Mouse (Mus musculus) spleen, adult 2 months (tissue): ENCODE measurements around the gene Map3k7cl. TPM values are rescaled to one million over a fixed set of nuclear protein-coding genes. Genes with fewer than 3 reads are reported as not detected.
A peak's percentile ranks its signal among the peaks of the same experiment; 100 is the strongest.

Experiments
- DNase-seq, 2 experiments: peaks; one replicate each; pipeline versions ENCODE4 v3.0.0 to v3.0.0-alpha.2; 2012 to 2021; ENCODE audit warnings: low spot score in 2 of 2, low read depth in 1 of 2
- H3K27ac ChIP-seq: fragments of 200-500 bp; 2 replicates; pipeline ENCODE4 v1.5.1; 2012; ENCODE audit warnings: low read length, inconsistent platforms; ENCODE audit not compliant: insufficient read depth
- H3K27me3 ChIP-seq: fragments of 200-500 bp; 2 replicates; pipeline ENCODE4 v1.6.1; 2012; ENCODE audit warnings: mild to moderate bottlenecking, moderate library complexity, low read length, inconsistent platforms; ENCODE audit not compliant: control insufficient read depth, insufficient read depth
- H3K36me3 ChIP-seq: fragments of 200-500 bp; 2 replicates; pipeline ENCODE4 v1.6.1; 2012; ENCODE audit warnings: mild to moderate bottlenecking, low read length, inconsistent platforms; ENCODE audit not compliant: control insufficient read depth, insufficient read depth
- H3K4me1 ChIP-seq: fragments of 200-500 bp; 2 replicates; pipeline ENCODE4 v1.6.1; 2011; ENCODE audit warnings: inconsistent platforms; ENCODE audit not compliant: control insufficient read depth, insufficient read depth, insufficient read length
- H3K4me3 ChIP-seq: fragments of 200-500 bp; 2 replicates; pipeline ENCODE4 v1.5.1; 2011; ENCODE audit warnings: mild to moderate bottlenecking, inconsistent platforms; ENCODE audit not compliant: insufficient read depth, insufficient read length; ENCODE audit errors: extremely low read depth
- CTCF ChIP-seq: fragments of 200-500 bp; IDR thresholded peaks from 2 replicates; pipeline ENCODE4 v1.5.1; 2011; ENCODE audit warnings: mild to moderate bottlenecking, inconsistent platforms; ENCODE audit not compliant: insufficient read depth, insufficient read length, insufficient replicate concordance; ENCODE audit errors: extremely low read depth
- POLR2A ChIP-seq: fragments of 200-500 bp; IDR thresholded peaks from 2 replicates; pipeline ENCODE4 v1.6.1; 2011; ENCODE audit warnings: low read depth, low read length, inconsistent platforms
- WGBS: fragments of 180-500 bp; shearing (Covaris S2); methylation state at CpG from one replicate; pipeline ENCODE4 v1.1.7; 2018; 5-methylcytosine and 5-hydroxymethylcytosine counted together
- polyA plus RNA-seq: library from polyadenylated mRNA; depleted of rRNA; stranded (reverse); fragments of >200 nt; gene quantifications from 2 replicates; pipeline ENCODE4 v1.2.3, GENCODE M21; 2012

Gene Map3k7cl
- polyA plus RNA-seq, 1 experiment, result 0.78 TPM

DNA sequence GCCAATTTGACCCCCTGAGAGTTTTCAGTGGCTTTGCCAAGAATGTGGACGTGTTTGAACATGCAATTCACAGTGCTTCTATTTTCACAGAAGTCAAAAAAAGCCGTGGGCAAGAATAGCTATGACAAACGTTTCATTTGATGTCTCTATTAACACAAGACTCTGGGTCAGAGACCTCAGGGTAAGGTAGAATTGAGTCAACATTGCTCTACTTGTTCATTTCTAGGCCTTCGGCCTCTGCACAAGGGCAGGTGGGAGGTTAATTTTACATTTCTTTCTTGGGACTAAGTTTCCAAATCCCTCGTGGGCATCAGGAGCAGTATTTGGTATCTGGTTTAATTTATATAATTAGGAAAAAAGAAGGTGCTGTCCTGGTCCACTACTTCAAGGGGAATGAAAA, 20.3 kb downstream of the Map3k7cl start:
- Histone ChIP-seq H3K4me1 (no peaks in the 10 kb centered on the region), H3K27me3 (no peaks in the 10 kb centered on the region), H3K27ac (no peak overlapping the region), H3K36me3 (no peaks in the 10 kb centered on the region), H3K4me3 (no peak overlapping the region)
- 83% methylated on average over 5 of the region's 5 CpGs for WGBS
- no peak for DNase-seq
- TF ChIP-seq POLR2A (no peak), CTCF (no peak)

DNA sequence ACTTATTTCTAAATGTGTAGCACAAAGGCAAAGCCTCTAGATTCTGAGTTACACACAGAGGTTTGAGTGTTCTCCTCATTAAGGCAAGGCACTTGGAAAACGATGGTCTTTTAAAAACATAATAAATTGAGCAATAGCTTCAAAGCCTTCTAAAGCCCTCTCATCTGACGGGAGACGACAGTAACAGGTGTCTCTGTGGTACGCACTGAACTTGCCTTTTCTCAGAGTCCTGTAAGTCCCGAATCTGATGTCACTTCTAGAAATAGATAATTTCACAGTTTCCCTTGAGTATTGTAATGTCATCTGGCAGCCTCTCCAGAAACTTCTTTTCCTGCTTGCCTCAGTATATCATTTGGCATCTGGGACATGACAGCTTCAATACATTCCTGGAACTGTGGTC, 21.0 kb downstream of the Map3k7cl start:
- TF ChIP-seq POLR2A (no peak), CTCF (no peak)
- Histone ChIP-seq H3K36me3 (no peaks in the 10 kb centered on the region), H3K4me3 (no peak overlapping the region), H3K27me3 (no peaks in the 10 kb centered on the region), H3K27ac (no peak overlapping the region), H3K4me1 (no peaks in the 10 kb centered on the region)
- WGBS, result 79% methylated on average over 5 of the region's 5 CpGs
- DNase-seq, result no peak

DNA sequence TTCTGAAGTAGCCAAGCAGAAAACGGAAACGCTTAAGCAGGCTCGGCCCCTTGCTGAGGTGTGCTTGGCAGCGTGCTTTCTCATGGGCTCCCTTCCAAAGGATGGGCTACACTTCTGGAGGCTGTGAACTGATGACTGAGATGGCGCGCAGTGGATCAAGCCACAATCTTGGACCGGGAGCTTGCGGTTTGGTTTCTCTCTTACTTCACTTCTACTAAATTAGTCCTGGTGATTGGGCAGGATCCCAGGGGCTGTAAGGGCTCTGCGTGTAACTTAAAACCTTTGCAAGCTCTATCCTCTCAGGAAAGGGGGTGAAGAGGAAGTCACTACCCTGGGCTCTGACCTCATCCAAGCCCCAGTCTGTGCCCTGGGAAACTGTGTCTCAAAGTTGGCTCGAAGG, 22.5 kb downstream of the Map3k7cl start:
- DNase-seq, result no peak
- no peak overlapping the region for H3K27ac ChIP-seq
- no peak for TF ChIP-seq CTCF
- TF ChIP-seq POLR2A, result no peak
- no peaks in the 10 kb centered on the region for H3K4me1 ChIP-seq
- no peaks in the 10 kb centered on the region for H3K27me3 ChIP-seq
- 45% methylated on average over 10 of the region's 10 CpGs for WGBS
- no peaks in the 10 kb centered on the region for H3K36me3 ChIP-seq
- H3K4me3 ChIP-seq, result no peak overlapping the region

DNA sequence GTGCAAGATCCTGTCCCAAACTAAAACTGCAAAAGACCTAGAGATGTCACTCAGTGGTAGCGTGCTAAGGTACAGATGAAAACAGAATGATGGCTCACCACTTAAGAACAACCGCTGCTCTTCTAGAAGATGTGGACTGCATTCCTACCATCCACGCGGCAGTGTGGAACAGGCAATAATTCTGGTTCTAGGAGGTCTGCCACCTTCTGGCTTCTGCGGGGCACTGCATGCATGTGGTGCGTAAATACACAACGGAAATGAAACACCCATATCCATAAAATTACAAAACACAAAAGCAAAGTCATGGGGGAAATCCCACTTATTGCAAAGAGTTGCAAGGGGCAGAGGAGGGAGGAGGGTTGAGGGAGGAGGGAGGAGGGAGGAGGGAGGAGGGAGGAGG, 25.8 kb downstream of the Map3k7cl start:
- Histone ChIP-seq H3K27ac (no peak overlapping the region), H3K4me3 (no peak overlapping the region), H3K36me3 (no peaks in the 10 kb centered on the region), H3K27me3 (no peaks in the 10 kb centered on the region), H3K4me1 (no peaks in the 10 kb centered on the region)
- 91% methylated on average over 7 of the region's 7 CpGs for WGBS
- TF ChIP-seq POLR2A (no peak), CTCF (no peak)
- DNase-seq, result no peak

DNA sequence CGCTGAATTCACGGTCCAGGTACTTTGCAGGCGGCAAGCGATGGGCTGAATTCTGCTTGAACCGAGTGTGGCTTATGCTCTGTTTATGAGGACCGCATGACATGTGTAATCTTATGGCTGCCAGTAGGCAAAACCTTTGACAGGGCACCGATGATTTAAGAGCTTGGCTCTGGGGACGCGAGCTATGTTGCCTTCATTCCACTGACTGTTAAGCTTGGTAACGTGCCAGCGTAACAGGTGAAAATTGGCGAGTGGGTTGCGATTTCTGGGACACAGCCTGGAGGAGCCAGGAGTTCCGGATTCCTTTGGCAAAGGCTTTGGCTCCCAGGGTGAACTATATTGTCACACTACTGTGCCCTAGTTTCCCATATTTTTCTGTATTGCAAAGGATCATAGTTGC, 26.3 kb downstream of the Map3k7cl start:
- Histone ChIP-seq H3K4me1 (no peaks in the 10 kb centered on the region), H3K27ac (no peak overlapping the region), H3K36me3 (no peaks in the 10 kb centered on the region), H3K4me3 (no peak overlapping the region), H3K27me3 (no peaks in the 10 kb centered on the region)
- TF ChIP-seq CTCF (no peak), POLR2A (no peak)
- no peak for DNase-seq
- WGBS, result 80% methylated on average over 14 of the region's 14 CpGs

DNA sequence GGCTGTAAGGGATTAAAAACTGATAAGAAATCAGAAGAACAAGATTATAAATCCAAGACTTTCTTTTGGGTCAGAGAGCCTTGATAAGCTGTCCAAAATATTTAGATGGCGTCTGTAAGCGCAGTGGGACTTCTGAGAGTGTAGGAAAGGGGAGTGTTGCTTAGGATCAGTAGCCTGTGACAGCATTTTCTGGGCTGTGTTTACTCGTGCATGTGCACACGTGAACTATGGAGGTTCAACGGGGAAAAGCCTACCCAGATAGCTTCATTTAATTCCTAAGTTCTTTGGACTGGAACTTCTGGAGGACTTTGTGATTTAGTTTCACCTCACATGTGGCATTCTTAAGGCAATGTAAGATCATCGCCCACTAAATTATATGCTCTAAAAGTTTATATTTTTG, 29.6 kb downstream of the Map3k7cl start:
- 87% methylated on average over 6 of the region's 6 CpGs for WGBS
- Histone ChIP-seq H3K27me3 (no peaks in the 10 kb centered on the region), H3K4me3 (no peak overlapping the region), H3K4me1 (no peaks in the 10 kb centered on the region), H3K27ac (no peak overlapping the region), H3K36me3 (no peaks in the 10 kb centered on the region)
- TF ChIP-seq CTCF (no peak), POLR2A (no peak)
- no peak for DNase-seq

- TF ChIP-seq CTCF, result peak; percentile 9; the same call in 1 of the 2 replicates
- TF ChIP-seq POLR2A, result no peak
- no peak for DNase-seq
Measured at GRCm38 (mm10) chr16:87584618-87585017, 31.5 kb downstream of the Map3k7cl start.

More at GRCm38 (mm10) chr16:87584618-87585017, 31.5 kb downstream of the Map3k7cl start:
- no peaks in the 10 kb centered on the region for H3K36me3 ChIP-seq
- no peaks in the 10 kb centered on the region for H3K27me3 ChIP-seq
- WGBS, result 71% methylated on average over 7 of the region's 7 CpGs
- no peak overlapping the region for H3K4me3 ChIP-seq
- H3K4me1 ChIP-seq, result no peaks in the 10 kb centered on the region
- no peak overlapping the region for H3K27ac ChIP-seq
